Mouse (Mus musculus) G1E (cell line): Measurements from ENCODE around the gene N4bp1. TPM values are rescaled to one million over a fixed set of nuclear protein-coding genes. Genes with fewer than 3 reads are reported as not detected.

Experiments used
- ATAC-seq: 2 replicates; pipeline ENCODE4 v1.8.0; 2016; ENCODE audit warnings: mild to moderate bottlenecking; ENCODE audit not compliant: insufficient number of reproducible peaks, poor library complexity, low FRiP score, severe bottlenecking; ENCODE audit errors: extremely low read depth
- DNase-seq: peaks from one replicate; pipeline ENCODE4 v3.0.0; 2012; ENCODE audit warnings: low spot score
- H3K27me3 ChIP-seq: 2 replicates; pipeline ENCODE4 v1.6.1; 2012; ENCODE audit warnings: mild to moderate bottlenecking, low read length, inconsistent platforms; ENCODE audit not compliant: insufficient read depth
- H3K36me3 ChIP-seq: replicated peaks from 2 replicates; pipeline ENCODE3; 2012; ENCODE audit warnings: mild to moderate bottlenecking, inconsistent platforms
- H3K4me1 ChIP-seq: 2 replicates; pipeline ENCODE4 v1.6.1; 2012; ENCODE audit warnings: low read depth, low read length, inconsistent platforms, mixed read lengths; ENCODE audit not compliant: insufficient read depth
- H3K4me3 ChIP-seq: 2 replicates; pipeline ENCODE4 v1.5.1; 2012; ENCODE audit warnings: low read depth, mild to moderate bottlenecking, inconsistent platforms, low read length, moderate library complexity, mixed read lengths
- H3K9me3 ChIP-seq: replicated peaks from 2 replicates; pipeline ENCODE4 v1.6.1; 2012; ENCODE audit warnings: inconsistent platforms
- CTCF ChIP-seq: IDR thresholded peaks from 2 replicates; pipeline ENCODE4 v1.5.1; 2012; ENCODE audit warnings: low read depth, low read length, inconsistent platforms, mixed read lengths
- GATA1 ChIP-seq: IDR thresholded peaks from 2 replicates; pipeline ENCODE4 v1.6.1; 2012; ENCODE audit warnings: borderline replicate concordance, low read length, inconsistent platforms, mixed read lengths
- GATA2 ChIP-seq: IDR thresholded peaks from 2 replicates; pipeline ENCODE4 v1.6.1; 2012; ENCODE audit warnings: low read depth, low read length, inconsistent platforms, borderline replicate concordance
- POLR2AphosphoS5 ChIP-seq: IDR thresholded peaks from 2 replicates; pipeline ENCODE4 v1.6.1; 2012; ENCODE audit warnings: low read depth, low read length, inconsistent platforms; ENCODE audit not compliant: insufficient replicate concordance
- TAL1 ChIP-seq: conservative IDR thresholded peaks from 2 replicates; pipeline ENCODE4 v1.6.1; 2012; ENCODE audit warnings: low read depth, low read length, inconsistent platforms, mixed read lengths
- polyA plus RNA-seq: library from polyadenylated mRNA; stranded (reverse); fragments of >175 nt; gene quantifications from 2 replicates; pipeline ENCODE4 v1.2.3, GENCODE M21; 2012
- total RNA-seq, 2 experiments: library from RNA; stranded (forward) in 1 of 2; stranded (reverse) in 1 of 2; fragments of 200-1000 nt in 1 of 2; fragments of >200 nt in 1 of 2; fragmentation: Nextera tagmentation in 1 of 2; gene quantifications; 2 replicates each; pipeline ENCODE4 v1.2.3; 2014 to 2017

N4bp1 gene
- 30.1 and 32.7 TPM in 2 replicates for total RNA-seq (2014; fragmentation: Nextera tagmentation)
- 10.6 and 11.4 TPM in 2 replicates for total RNA-seq (2017)
- polyA plus RNA-seq, result 12.7 and 17.2 TPM in 2 replicates

DNA sequence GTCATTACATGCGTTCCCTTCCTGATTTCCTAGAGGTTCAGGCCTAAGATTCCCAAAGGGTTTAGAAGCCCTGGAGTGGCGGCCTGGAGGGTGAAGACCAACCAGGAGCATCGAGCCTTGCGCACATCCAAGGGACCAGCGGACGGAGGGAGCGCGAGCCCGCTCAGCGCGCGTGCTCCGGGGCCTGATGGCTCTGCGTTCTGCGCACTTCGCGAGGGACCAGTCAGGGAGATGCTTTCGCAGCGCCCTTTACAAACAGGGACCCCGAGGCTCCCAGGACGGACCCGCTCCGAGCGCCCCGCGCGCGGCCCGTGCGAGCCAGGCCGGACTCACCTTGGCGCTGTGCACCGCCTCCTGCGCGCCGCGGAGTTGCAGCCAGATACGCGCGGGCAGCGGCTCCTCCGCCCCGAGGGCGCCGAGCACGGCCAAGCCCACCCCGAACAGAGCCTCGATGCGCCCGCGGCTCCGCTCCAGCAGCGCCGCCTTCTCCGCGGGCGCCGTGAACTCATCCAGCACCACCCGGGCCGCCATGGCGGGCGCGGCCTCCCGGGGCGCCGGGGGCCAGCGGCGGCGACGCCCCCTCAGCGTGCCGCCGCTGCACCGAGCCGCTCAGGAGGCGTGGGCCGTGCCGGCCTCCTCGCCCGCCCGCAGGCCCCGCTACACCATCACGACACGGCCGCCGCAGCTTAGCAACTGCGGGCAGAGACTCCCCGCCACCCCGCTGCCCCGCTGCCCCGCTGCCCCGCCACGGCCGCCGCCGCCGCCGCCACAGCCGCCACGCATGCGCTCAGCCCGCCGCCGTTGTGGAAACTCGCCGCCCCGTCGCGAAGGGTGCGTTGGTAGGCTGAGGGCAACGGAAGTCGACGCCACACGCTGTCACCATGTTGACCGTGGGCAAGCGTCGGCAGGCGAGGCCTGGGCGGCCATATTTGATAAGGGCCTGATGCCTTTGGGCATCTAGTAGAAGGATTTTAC, at the start of gene N4bp1:
Gene N4bp1, minus strand, starts transcription at position 770 of the 975 bp plus-strand sequence.
- Histone ChIP-seq H3K36me3 (peaks cover 30% of the 10 kb centered on the region), H3K4me1 (peaks cover 54% of the 10 kb centered on the region), H3K27me3 (peaks cover 3% of the 10 kb centered on the region; the same call in 1 of the 2 replicates), H3K9me3 (no peaks in the 10 kb centered on the region), H3K4me3 (peak within 1 kb of the TSS; percentile 97)
- no peak for TF ChIP-seq GATA2
- no peak for TF ChIP-seq TAL1
- no peak for TF ChIP-seq GATA1
- TF ChIP-seq CTCF, result no peak
- no peak for TF ChIP-seq POLR2AphosphoS5
- peak; percentile 93 for ATAC-seq
- DNase-seq, result peak; percentile 86

DNA sequence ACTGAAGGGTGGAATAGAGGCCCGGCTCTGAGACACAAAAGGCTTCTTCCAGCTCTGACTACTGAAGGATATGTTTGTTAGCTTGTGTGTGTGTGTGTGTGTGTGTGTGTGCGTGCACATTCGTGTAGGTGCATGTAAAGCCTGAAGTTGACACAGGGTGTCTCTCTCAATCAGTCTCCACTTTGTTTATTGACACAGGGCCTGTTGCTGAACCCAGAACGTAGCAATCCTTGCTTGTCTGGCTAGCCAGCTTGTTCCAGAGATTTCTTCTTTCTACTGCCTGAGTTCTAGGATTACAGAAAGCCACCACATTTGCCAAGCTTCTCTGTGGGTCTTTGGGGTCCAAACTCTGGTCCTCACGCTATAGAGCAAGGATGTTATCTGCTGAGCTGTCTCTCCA, 49.8 kb upstream of the N4bp1 start:
- TF ChIP-seq TAL1 (no peak), GATA2 (no peak), CTCF (no peak), POLR2AphosphoS5 (no peak), GATA1 (no peak)
- ATAC-seq, result no peak
- no peaks in the 10 kb centered on the region for H3K36me3 ChIP-seq
- H3K9me3 ChIP-seq, result no peaks in the 10 kb centered on the region
- H3K4me3 ChIP-seq, result no peak overlapping the region
- no peak for DNase-seq
- H3K4me1 ChIP-seq, result no peaks in the 10 kb centered on the region
- H3K27me3 ChIP-seq, result no peaks in the 10 kb centered on the region

DNA sequence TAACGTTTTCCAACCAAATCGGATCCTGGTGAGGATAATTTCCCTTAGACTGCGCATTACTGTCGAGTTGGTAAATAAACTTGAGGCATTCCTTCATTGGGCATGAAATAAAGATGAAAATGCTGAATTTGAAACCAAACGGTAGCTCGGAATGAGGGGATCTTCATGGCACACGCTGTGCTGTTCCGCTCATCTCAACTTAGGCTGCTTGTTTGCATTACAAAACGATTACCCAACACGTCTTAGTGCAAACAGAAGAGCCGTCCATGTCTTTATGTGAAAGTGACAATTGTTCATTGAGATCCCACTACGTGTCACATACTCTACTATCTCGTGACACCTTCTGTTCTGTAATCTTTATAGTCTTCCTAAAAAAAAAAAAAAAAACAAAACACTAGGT, 49.3 kb upstream of the N4bp1 start:
- Histone ChIP-seq H3K4me1 (no peaks in the 10 kb centered on the region), H3K36me3 (no peaks in the 10 kb centered on the region), H3K27me3 (no peaks in the 10 kb centered on the region), H3K4me3 (no peak overlapping the region), H3K9me3 (no peaks in the 10 kb centered on the region)
- TF ChIP-seq TAL1 (no peak), CTCF (no peak), GATA2 (no peak), GATA1 (no peak), POLR2AphosphoS5 (no peak)
- no peak for DNase-seq
- no peak for ATAC-seq

DNA sequence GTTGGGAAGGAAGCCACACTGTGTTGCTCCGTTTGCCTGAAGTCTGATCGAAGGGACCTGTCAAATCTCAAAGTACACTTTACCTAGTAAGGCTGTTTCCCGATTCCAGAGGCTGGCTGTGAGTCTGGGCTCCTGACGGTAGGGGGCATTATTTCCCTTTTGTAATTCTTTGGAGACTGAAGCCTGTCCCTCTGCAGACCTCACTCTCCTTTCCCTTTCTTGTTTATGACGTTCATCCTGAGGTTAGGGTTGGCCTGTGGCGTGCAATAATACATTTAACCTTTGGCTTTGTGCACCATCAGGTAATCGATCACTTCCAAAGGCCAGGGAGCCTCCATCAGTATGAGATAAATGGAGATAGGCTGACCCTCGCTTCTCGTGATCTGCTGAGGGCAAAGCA, 48.8 kb upstream of the N4bp1 start:
- Histone ChIP-seq H3K9me3 (no peaks in the 10 kb centered on the region), H3K4me3 (no peak overlapping the region), H3K4me1 (no peaks in the 10 kb centered on the region), H3K27me3 (no peaks in the 10 kb centered on the region), H3K36me3 (no peaks in the 10 kb centered on the region)
- ATAC-seq (no peak), DNase-seq (no peak)
- TF ChIP-seq TAL1, result no peak
- TF ChIP-seq CTCF, result no peak
- no peak for TF ChIP-seq POLR2AphosphoS5
- no peak for TF ChIP-seq GATA1
- no peak for TF ChIP-seq GATA2

DNA sequence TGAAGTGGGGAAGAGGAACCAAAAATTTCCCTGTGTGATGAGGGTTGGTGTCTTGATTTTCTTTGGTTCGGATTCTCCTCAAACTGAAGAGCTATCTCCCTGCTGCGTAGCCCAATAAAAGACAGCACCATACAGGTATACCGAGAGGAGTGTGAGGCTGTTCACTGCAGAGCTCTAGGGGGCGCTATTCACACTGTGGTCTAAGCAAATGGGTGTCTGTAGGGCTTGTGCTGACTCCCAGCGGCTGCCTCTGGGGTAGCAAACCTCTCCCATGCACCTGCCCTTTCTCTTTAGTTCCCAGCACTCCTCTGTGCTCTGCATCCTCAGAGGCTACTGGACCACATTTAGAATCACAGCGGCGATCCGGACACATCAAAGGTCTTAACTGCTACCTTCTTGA, 41.2 kb upstream of the N4bp1 start:
- Histone ChIP-seq H3K9me3 (no peaks in the 10 kb centered on the region), H3K4me1 (no peaks in the 10 kb centered on the region), H3K27me3 (no peaks in the 10 kb centered on the region), H3K4me3 (no peak overlapping the region), H3K36me3 (no peaks in the 10 kb centered on the region)
- ATAC-seq, result no peak
- no peak for TF ChIP-seq CTCF
- no peak for TF ChIP-seq GATA2
- no peak for TF ChIP-seq POLR2AphosphoS5
- no peak for DNase-seq

DNA sequence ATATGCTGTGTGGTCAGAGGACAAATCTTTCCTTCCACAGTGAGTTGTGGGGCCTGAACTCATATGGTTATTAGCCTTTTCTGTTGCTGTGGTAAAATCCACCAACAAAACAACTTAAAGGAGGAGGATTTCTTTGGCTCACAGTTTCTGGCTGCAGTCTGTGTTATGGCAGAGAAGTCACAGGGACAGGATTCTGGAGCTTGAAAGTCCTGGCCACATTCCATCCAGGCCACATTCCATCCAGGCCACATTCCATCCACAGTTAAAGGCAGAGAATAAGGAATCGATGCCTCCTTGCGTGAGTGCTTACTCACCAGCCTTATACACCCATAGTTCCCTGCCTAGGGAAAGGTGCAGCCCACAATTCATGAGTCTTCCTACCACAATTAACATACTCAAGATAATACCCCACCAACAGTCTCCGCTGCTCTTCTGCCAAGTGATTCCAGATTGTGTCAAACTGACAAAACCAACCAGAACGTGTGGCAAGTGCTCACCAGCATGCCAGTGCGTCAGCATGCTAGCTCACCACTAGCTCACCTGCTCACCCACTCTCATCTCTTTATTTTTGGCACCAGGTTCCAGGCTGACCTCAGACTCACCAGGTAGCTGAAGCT, 38.3 kb upstream of the N4bp1 start:
- no peak for DNase-seq
- H3K4me3 ChIP-seq, result no peak overlapping the region

More for the DNA sequence above, 38.3 kb upstream of the N4bp1 start:
- Histone ChIP-seq H3K36me3 (no peaks in the 10 kb centered on the region), H3K9me3 (no peaks in the 10 kb centered on the region), H3K27me3 (0 out of 2 replicates have a peak, but pooled peaks cover 3% of the 10 kb centered on the region), H3K4me1 (peaks cover 3% of the 10 kb centered on the region; the same call in 1 of the 2 replicates)
- TF ChIP-seq TAL1 (no peak), CTCF (no peak), POLR2AphosphoS5 (no peak), GATA1 (no peak), GATA2 (no peak)
- ATAC-seq, result no peak
